Mouse (Mus musculus): Measurements from ENCODE around the gene Poc1a.

Gene Poc1a

GRCm38 (mm10) chr9:106367592-106368111 lies 86.8 kb downstream of the Poc1a start:
- DNase-seq (ENCODE audit: low read depth): peak; percentile 98

- peak; percentile 75 for DNase-seq (ENCODE audit: low read depth)
Measured at GRCm38 (mm10) chr9:106368112-106368717, 87.4 kb downstream of the Poc1a start, which contains the start of gene Dusp7. Gene Dusp7 (plus strand): TSS chr9:106368632.

- peak; percentile 75 for DNase-seq (ENCODE audit: low read depth)
Measured at GRCm38 (mm10) chr9:106368831-106369501, 88.1 kb downstream of the Poc1a start.

GRCm38 (mm10) chr9:106369801-106370485 lies 89.1 kb downstream of the Poc1a start:
- no peak for DNase-seq (ENCODE audit: low read depth)

- DNase-seq (ENCODE audit: low read depth): no peak
Measured at GRCm38 (mm10) chr9:106370620-106371383, 89.9 kb downstream of the Poc1a start.

- DNase-seq (ENCODE audit: low read depth): peak; percentile 47
Measured at GRCm38 (mm10) chr9:106371384-106371671, 90.5 kb downstream of the Poc1a start.

- peak; percentile 70 for DNase-seq (ENCODE audit: low read depth)
Measured at GRCm38 (mm10) chr9:106371776-106372175, 90.9 kb downstream of the Poc1a start.

- DNase-seq (ENCODE audit: low read depth): peak; percentile 68
Measured at GRCm38 (mm10) chr9:106372431-106373412, 91.9 kb downstream of the Poc1a start.

- DNase-seq (ENCODE audit: low read depth): no peak
Measured at GRCm38 (mm10) chr9:106373973-106374372, 93.1 kb downstream of the Poc1a start.

- DNase-seq (ENCODE audit: low read depth): no peak
Measured at GRCm38 (mm10) chr9:106377247-106377646, 96.4 kb downstream of the Poc1a start.

GRCm38 (mm10) chr9:106378045-106378444 lies 97.2 kb downstream of the Poc1a start:
- DNase-seq (ENCODE audit: low read depth): no peak

GRCm38 (mm10) chr9:106378753-106379152 lies 97.9 kb downstream of the Poc1a start:
- no peak for DNase-seq (ENCODE audit: low read depth)

- peak; percentile 78 for DNase-seq (ENCODE audit: low read depth)
Measured at GRCm38 (mm10) chr9:106386181-106386864, 105.5 kb downstream of the Poc1a start.

GRCm38 (mm10) chr9:106392828-106393527 lies 112.1 kb downstream of the Poc1a start:
- no peak for DNase-seq (ENCODE audit: low read depth)

- no peak for DNase-seq (ENCODE audit: low read depth)
Measured at GRCm38 (mm10) chr9:106393548-106393947, 112.7 kb downstream of the Poc1a start.

- DNase-seq (ENCODE audit: low read depth): peak; percentile 63
Measured at GRCm38 (mm10) chr9:106394649-106395602, 114.1 kb downstream of the Poc1a start.

- DNase-seq (ENCODE audit: low read depth): no peak
Measured at GRCm38 (mm10) chr9:106397733-106398132, 116.9 kb downstream of the Poc1a start.

GRCm38 (mm10) chr9:106398667-106399311 lies 117.9 kb downstream of the Poc1a start:
- no peak for DNase-seq (ENCODE audit: low read depth)
